Mouse (Mus musculus) cerebellum, adult 11-12 months (tissue): ENCODE measurements around the gene Plekhj1.
A peak's percentile ranks its signal among the peaks of the same experiment; 100 is the strongest.

Experiments used
- DNase-seq: peaks from one replicate; pipeline ENCODE4 v3.0.0; 2022

Gene Plekhj1

GRCm38 (mm10) chr10:80776358-80776869, 22.0 kb downstream of the Plekhj1 start:
- no peak for DNase-seq

GRCm38 (mm10) chr10:80775731-80776130, 22.7 kb downstream of the Plekhj1 start:
- peak; percentile 89 for DNase-seq

GRCm38 (mm10) chr10:80774981-80775380, 23.4 kb downstream of the Plekhj1 start:
- DNase-seq, result peak; percentile 74

- peak; percentile 97 for DNase-seq
Measured at GRCm38 (mm10) chr10:80774549-80774948, 23.9 kb downstream of the Plekhj1 start.

GRCm38 (mm10) chr10:80773816-80774215, 24.6 kb downstream of the Plekhj1 start:
- DNase-seq, result no peak

- DNase-seq, result no peak
Measured at GRCm38 (mm10) chr10:80768365-80768764, 30.1 kb downstream of the Plekhj1 start.

GRCm38 (mm10) chr10:80766161-80766815, 32.1 kb downstream of the Plekhj1 start:
- no peak for DNase-seq

- DNase-seq, result no peak
Measured at GRCm38 (mm10) chr10:80765746-80766145, 32.7 kb downstream of the Plekhj1 start.

- DNase-seq, result no peak
Measured at GRCm38 (mm10) chr10:80763502-80763901, 34.9 kb downstream of the Plekhj1 start.

GRCm38 (mm10) chr10:80761821-80762220, 36.6 kb downstream of the Plekhj1 start:
- no peak for DNase-seq

GRCm38 (mm10) chr10:80760596-80761524, 37.6 kb downstream of the Plekhj1 start:
- DNase-seq, result no peak

- DNase-seq, result no peak
Measured at GRCm38 (mm10) chr10:80758651-80759050, 39.8 kb downstream of the Plekhj1 start.

GRCm38 (mm10) chr10:80757717-80758116, 40.7 kb downstream of the Plekhj1 start:
- peak; percentile 69 for DNase-seq

GRCm38 (mm10) chr10:80756967-80757366, 41.5 kb downstream of the Plekhj1 start:
- DNase-seq, result peak; percentile 54

GRCm38 (mm10) chr10:80756509-80756908, 41.9 kb downstream of the Plekhj1 start:
- no peak for DNase-seq

- DNase-seq, result no peak
Measured at GRCm38 (mm10) chr10:80756099-80756498, 42.3 kb downstream of the Plekhj1 start.

- DNase-seq, result no peak
Measured at GRCm38 (mm10) chr10:80755291-80756015, 43.0 kb downstream of the Plekhj1 start.

GRCm38 (mm10) chr10:80754594-80755290, 43.7 kb downstream of the Plekhj1 start, which contains the start of gene Dot1l:
TSS of gene Dot1l (plus strand) at chr10:80755206.
- DNase-seq, result peak; percentile 98

- peak; percentile 54 for DNase-seq
Measured at GRCm38 (mm10) chr10:80752079-80752625, 46.3 kb downstream of the Plekhj1 start.

GRCm38 (mm10) chr10:80751188-80751832, 47.1 kb downstream of the Plekhj1 start:
- peak; percentile 53 for DNase-seq

- no peak for DNase-seq
Measured at GRCm38 (mm10) chr10:80748609-80749008, 49.8 kb downstream of the Plekhj1 start.
